Mouse (Mus musculus): Measurements from ENCODE around the gene Dhdh. TPM values are rescaled to one million over a fixed set of nuclear protein-coding genes. Genes with fewer than 3 reads are reported as not detected.
A peak's percentile ranks its signal among the peaks of the same experiment; 100 is the strongest.
"Not testable (repeated sequence)": the region's sequence is repeated elsewhere in the genome, so short reads cannot be mapped to it uniquely, and the experiment has no call there.

Gene Dhdh
- polyA plus RNA-seq, 1 experiment from 2014 or later, result 2.3 TPM

DNA sequence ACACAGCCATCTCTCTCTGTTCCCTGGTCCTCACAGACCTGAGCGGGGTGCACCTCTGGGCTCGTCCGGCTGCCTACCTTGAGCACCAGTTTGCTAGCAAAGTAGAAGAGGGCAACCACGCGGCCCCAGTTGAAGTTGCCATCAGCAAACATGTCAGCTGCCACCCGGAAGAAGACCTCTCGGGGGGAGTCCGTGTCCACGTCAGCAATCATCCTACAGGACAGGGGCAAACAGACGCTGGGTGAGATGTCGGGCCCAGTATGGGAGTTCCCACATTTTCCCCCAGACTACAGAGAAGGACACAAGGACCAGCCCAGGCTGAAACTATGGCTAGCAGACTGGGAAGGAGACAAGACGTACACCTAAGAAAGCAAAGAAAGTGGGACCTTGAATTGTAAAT lies 23.5 kb downstream of the Dhdh start:
- Histone ChIP-seq H3K4me2 (replicated peaks) (peak overlapping the region; percentile 77), H3K9me3 (no peaks in the 10 kb centered on the region), H3K36me3 (peaks cover 34% of the 10 kb centered on the region), H3K9ac (no peak overlapping the region), H3K27me3 (replicated peaks) (no peaks in the 10 kb centered on the region), H3K27ac (no peak overlapping the region), H3K4me1 (peaks cover 34% of the 10 kb centered on the region), H3K4me3 (0 out of 2 replicates have a peak overlapping the region, but pooled peaks have one; percentile 91)
- no peak for ATAC-seq (ENCODE audit: low FRiP score, low read depth)
- 96% methylated on average over 12 of the region's 12 CpGs for WGBS

DNA sequence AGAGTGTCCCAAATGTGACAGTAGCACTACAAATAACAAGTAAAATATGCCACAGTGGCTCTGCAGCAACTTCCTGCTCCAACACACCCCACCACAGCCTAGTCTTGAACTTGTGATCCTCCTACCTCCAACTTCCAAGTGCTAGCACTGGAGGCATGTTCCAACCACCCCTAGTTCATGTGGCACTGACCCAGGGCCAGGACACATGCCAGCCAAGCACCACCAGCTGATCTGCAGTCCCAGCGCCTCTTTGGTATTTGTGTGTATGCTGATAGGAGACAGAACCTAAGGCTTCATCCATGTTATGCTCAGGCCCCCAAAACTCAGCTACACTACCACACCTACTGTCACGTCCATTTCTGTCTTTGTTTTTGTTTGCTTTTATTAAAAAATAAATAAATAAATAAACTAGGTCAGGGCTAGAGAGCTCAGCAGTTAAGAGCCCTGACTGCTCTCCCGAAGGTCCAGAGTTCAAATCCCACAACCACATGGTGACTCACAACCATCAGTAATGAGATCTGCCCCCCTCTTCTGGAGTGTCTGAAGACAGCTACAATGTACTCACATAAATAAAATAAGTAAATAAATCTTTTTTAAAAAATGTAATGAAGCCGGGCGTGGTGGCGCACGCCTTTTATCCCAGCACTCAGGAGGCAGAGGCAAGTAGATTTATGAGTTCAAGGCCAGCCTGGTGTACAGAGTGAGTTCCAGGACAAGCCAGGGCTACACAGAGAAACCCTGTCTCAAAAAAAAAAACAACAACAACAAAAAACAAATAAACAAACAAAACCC lies 24.4 kb downstream of the Dhdh start:
- no peak for ATAC-seq (ENCODE audit: low FRiP score, low read depth)

DNA sequence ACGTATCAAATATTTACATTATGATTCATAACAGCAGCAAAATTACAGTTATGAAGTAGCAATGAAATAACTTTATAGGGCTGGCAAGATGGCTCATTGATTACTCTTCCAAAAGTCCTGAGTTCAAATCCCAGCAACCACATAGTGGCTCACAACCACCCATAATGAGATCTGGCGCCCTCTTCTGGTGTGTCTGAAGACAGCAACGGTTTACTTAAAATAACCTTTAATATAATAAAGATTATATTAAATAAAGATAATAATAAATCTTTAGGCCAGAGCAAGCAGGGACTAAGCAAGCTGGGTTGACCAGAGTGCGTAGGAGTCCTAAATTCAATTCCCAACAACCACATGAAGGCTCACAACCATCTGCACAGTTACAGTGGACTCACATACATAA lies 25.7 kb downstream of the Dhdh start:
- Histone ChIP-seq H3K4me1 (peaks cover 39% of the 10 kb centered on the region), H3K36me3 (peaks cover 39% of the 10 kb centered on the region)
- not testable (repeated sequence) for H3K27me3 ChIP-seq (replicated peaks); H3K9ac ChIP-seq; ATAC-seq (ENCODE audit: low FRiP score, low read depth); H3K9me3 ChIP-seq; H3K27ac ChIP-seq; H3K4me2 ChIP-seq (replicated peaks); H3K4me3 ChIP-seq
- 86% methylated on average over 4 of the region's 4 CpGs for WGBS

More for the DNA sequence above, 24.4 kb downstream of the Dhdh start:
- WGBS, result 93% methylated on average over 7 of the region's 7 CpGs
- Histone ChIP-seq H3K27me3 (replicated peaks) (no peaks in the 10 kb centered on the region), H3K27ac (no peak overlapping the region), H3K9ac (no peak overlapping the region), H3K36me3 (peaks cover 34% of the 10 kb centered on the region), H3K9me3 (no peaks in the 10 kb centered on the region), H3K4me2 (replicated peaks) (no peak overlapping the region), H3K4me1 (peaks cover 34% of the 10 kb centered on the region), H3K4me3 (no peak overlapping the region)

DNA sequence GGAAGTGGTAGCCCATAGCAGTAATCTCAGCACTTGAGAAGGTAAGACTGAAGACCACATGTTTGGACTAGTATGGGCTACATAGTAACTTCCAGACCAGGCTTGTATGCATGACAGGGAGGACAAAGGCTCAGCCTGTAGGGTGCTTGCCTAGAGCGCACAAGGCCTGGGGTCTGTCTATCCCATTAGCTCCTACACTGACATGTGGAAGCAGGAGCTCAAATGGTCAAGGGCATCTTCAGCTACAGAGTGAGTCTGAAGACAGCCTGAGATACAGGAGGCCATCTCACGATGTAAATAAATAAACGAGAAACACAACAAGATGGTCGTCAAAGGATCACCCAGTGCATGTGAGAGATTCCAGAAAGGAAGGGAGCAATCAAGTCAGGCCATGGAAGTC lies 26.3 kb downstream of the Dhdh start:
- 90% methylated on average over 4 of the region's 4 CpGs for whole genome bisulfite sequencing
- Histone ChIP-seq H3K36me3 (peaks cover 44% of the 10 kb centered on the region), H3K4me1 (peaks cover 44% of the 10 kb centered on the region)

DNA sequence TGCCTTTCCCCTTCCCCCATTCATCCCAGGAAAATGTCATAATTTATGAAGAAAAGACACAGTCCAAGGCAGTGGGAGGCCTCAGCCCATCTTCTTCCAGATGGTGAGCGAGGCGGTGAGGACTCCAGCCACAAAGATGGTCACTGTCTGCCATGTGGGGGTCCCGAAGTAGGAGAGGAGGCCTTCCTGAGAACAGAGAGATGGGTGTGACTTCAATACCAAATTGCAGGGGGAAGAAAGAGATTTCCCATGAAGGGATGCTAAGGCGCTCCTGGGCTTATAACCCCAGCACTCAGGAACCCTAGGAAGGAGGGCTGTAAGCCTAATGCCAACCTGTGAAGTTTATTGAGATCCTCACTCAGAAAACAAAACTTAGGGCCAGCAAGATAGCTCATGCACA lies 26.8 kb downstream of the Dhdh start:
- Histone ChIP-seq H3K9me3 (no peaks in the 10 kb centered on the region), H3K9ac (no peak overlapping the region), H3K4me2 (replicated peaks) (no peak overlapping the region), H3K27ac (no peak overlapping the region), H3K27me3 (replicated peaks) (no peaks in the 10 kb centered on the region), H3K36me3 (peaks cover 49% of the 10 kb centered on the region), H3K4me1 (peaks cover 46% of the 10 kb centered on the region), H3K4me3 (no peak overlapping the region)
- 78% methylated on average over 4 of the region's 4 CpGs for WGBS
- ATAC-seq (ENCODE audit: low FRiP score, low read depth), result no peak

More for the DNA sequence above, 26.3 kb downstream of the Dhdh start:
- H3K27ac ChIP-seq, result no peak overlapping the region
- H3K9me3 ChIP-seq, result no peaks in the 10 kb centered on the region
- no peak overlapping the region for H3K9ac ChIP-seq
- no peak overlapping the region for H3K4me3 ChIP-seq
- H3K27me3 ChIP-seq (replicated peaks), result no peaks in the 10 kb centered on the region
- no peak for ATAC-seq (ENCODE audit: low FRiP score, low read depth)
- no peak overlapping the region for H3K4me2 ChIP-seq (replicated peaks)

DNA sequence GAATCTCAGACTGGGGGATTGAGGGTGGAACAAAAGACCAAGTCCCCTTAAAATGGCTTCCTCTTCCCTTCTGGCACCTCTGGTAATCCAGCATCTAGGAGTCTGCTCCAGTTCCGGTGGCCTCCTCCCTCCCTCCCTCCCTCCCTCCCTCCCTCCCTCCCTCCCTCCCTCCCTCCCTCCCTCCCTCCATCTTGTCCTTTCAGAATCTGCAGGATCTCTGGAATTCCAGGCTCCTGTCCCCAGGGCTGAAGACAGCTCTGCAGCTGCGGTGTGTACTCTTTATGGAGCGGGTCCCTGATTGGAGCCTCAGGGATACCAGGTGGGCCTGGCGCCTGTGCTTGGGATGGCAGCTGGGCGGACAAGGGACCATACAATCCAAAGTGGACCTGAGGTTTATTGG lies 27.3 kb downstream of the Dhdh start:
- ATAC-seq (ENCODE audit: low FRiP score, low read depth), result no peak
- Histone ChIP-seq H3K4me2 (replicated peaks) (peak overlapping the region; percentile 59), H3K9me3 (no peaks in the 10 kb centered on the region), H3K9ac (no peak overlapping the region), H3K36me3 (peaks cover 49% of the 10 kb centered on the region), H3K27ac (peak overlapping the region; percentile 58; the same call in 1 of the 2 replicates), H3K4me1 (peaks cover 47% of the 10 kb centered on the region), H3K27me3 (replicated peaks) (no peaks in the 10 kb centered on the region), H3K4me3 (no peak overlapping the region)
- WGBS, result 40% methylated on average over 4 of the region's 5 CpGs

- no peak for ATAC-seq (ENCODE audit: low FRiP score, low read depth)
- peak overlapping the region; percentile 59 for H3K4me2 ChIP-seq (replicated peaks)
- 32% methylated on average over 13 of the region's 13 CpGs for WGBS
- H3K4me1 ChIP-seq, result peaks cover 43% of the 10 kb centered on the region
- H3K9me3 ChIP-seq, result no peaks in the 10 kb centered on the region
- H3K4me3 ChIP-seq, result no peak overlapping the region
- peaks cover 49% of the 10 kb centered on the region for H3K36me3 ChIP-seq
- H3K27ac ChIP-seq, result peak overlapping the region; percentile 58
- peak overlapping the region; percentile 26; the same call in 1 of the 2 replicates for H3K9ac ChIP-seq
- no peaks in the 10 kb centered on the region for H3K27me3 ChIP-seq (replicated peaks)
Measured at GRCm38 (mm10) chr7:45460860-45461314, 27.7 kb downstream of the Dhdh start.

GRCm38 (mm10) chr7:45460377-45460776 lies 28.2 kb downstream of the Dhdh start:
- 0 out of 2 replicates have a peak overlapping the region, but pooled peaks have one; percentile 26 for H3K9ac ChIP-seq
- peak overlapping the region; percentile 58; the same call in 1 of the 2 replicates for H3K27ac ChIP-seq
- 82% methylated on average over 7 of the region's 7 CpGs for WGBS
- peaks cover 38% of the 10 kb centered on the region for H3K4me1 ChIP-seq
- no peaks in the 10 kb centered on the region for H3K27me3 ChIP-seq (replicated peaks)
- ATAC-seq (ENCODE audit: low FRiP score, low read depth), result peak; percentile 7; the same call in 1 of the 2 replicates
- H3K4me2 ChIP-seq (replicated peaks), result peak overlapping the region; percentile 59
- no peaks in the 10 kb centered on the region for H3K9me3 ChIP-seq
- peaks cover 48% of the 10 kb centered on the region for H3K36me3 ChIP-seq
- peak overlapping the region; percentile 72; the same call in 1 of the 2 replicates for H3K4me3 ChIP-seq

DNA sequence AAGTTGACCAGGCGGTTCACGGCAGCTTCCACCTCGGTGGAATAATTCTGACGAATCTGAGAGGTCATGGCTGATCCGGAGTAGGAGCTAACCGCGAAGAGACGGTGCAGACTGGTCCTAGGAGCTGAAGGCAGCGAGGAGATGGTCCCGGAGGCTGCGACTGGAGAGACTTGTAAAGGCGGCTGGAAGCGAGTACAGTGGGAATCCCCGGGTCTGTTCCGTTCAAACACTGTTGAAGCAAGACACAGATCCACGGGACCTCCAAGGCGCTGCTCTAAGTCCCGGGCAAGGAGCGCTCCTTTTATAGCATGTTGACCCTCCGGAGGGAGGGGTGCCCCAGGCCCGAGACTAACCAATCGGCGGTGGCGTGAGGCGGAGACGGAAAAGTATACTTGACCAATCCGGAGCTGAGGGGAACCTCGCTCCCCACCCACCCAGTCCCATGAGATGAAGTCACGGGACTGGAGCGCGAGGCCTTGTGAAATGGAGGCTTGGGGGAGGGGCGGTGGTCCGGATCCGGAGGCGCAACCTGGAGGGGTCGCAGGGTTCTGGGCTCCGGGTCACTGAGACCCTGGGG lies 29.0 kb downstream of the Dhdh start, which contains the start of gene Ftl1:
Gene Ftl1 (minus strand): TSS at position 321 of the 577 bp plus-strand sequence.
- Histone ChIP-seq H3K4me2 (replicated peaks) (peak within 1 kb of the TSS; percentile 75), H3K4me3 (peak within 1 kb of the TSS; percentile 72), H3K36me3 (peaks cover 48% of the 10 kb centered on the region), H3K9ac (peak within 1 kb of the TSS; percentile 83), H3K4me1 (peaks cover 35% of the 10 kb centered on the region), H3K27ac (peak within 1 kb of the TSS; percentile 81)
- not testable (repeated sequence) for H3K27me3 ChIP-seq (replicated peaks); H3K9me3 ChIP-seq
- under 1% methylated on average over 37 of the region's 37 CpGs for WGBS
- ATAC-seq (ENCODE audit: low FRiP score, low read depth), result peak; percentile 96

- Histone ChIP-seq H3K4me2 (replicated peaks) (peak overlapping the region; percentile 75), H3K9ac (peak overlapping the region; percentile 83), H3K4me1 (peaks cover 35% of the 10 kb centered on the region), H3K36me3 (peaks cover 49% of the 10 kb centered on the region), H3K27ac (peak overlapping the region; percentile 81), H3K27me3 (replicated peaks) (no peaks in the 10 kb centered on the region), H3K4me3 (peak overlapping the region; percentile 72), H3K9me3 (no peaks in the 10 kb centered on the region)
- ATAC-seq (ENCODE audit: low FRiP score, low read depth), result peak; percentile 82
- WGBS, result under 1% methylated on average over 43 of the region's 43 CpGs
Measured at GRCm38 (mm10) chr7:45458748-45459563, 29.6 kb downstream of the Dhdh start.

DNA sequence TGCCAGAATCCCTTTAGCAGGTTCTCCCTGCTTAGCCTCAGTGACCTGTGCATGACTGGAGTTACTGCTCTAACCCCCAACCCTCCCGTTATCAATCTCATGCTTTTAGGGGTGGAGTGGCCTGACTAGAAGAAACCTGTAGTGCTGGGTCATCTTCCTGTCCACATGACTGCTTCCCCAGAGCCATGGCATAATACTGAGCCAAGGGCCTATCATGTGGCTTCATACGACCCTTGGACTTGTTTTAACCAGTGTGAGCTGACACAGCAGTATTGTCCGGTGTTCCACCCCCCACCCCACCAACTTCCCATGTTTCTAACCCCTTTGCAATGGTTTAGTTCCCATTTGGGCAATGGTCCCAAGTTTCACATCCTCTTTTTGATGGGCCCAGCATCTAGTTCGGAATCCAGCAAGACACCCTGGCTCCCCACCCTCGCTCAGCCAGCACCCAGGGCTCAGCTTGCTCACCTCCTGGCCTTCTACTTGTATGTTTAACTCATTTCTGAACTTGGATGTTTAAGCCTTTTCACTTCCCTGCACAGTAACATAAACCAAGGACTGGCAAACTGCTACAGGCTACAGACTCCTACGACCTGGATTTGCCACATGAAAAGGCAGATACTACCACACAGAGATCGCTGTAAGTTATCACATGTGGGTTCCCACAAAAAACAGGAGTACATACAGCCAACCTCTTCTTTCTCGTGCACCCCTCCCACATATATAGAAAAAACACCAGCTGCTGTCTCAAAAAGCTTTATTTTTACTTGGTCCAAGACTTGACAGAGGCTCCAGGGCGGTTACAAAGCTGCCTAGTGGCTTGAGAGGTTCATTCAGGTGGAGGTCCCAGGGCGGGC lies 31.2 kb downstream of the Dhdh start:
- no peaks in the 10 kb centered on the region for H3K27me3 ChIP-seq (replicated peaks)
- H3K9me3 ChIP-seq, result no peaks in the 10 kb centered on the region
- peak overlapping the region; percentile 75 for H3K4me2 ChIP-seq (replicated peaks)
- peaks cover 43% of the 10 kb centered on the region for H3K36me3 ChIP-seq
- H3K4me3 ChIP-seq, result peak overlapping the region; percentile 72
- peak overlapping the region; percentile 83; the same call in 1 of the 2 replicates for H3K9ac ChIP-seq
- ATAC-seq (ENCODE audit: low FRiP score, low read depth), result no peak
- 74% methylated on average over 10 of the region's 10 CpGs for WGBS
- H3K4me1 ChIP-seq, result peaks cover 34% of the 10 kb centered on the region
- H3K27ac ChIP-seq, result no peak overlapping the region

Data from neural tube, embryonic 12.5 days (tissue).